Mouse (Mus musculus): Measurements from ENCODE around the gene Rgl2. TPM values are rescaled to one million over a fixed set of nuclear protein-coding genes. Genes with fewer than 3 reads are reported as not detected.
"Not testable (repeated sequence)": the region's sequence is repeated elsewhere in the genome, so short reads cannot be mapped to it uniquely, and the experiment has no call there.

Rgl2 gene
- total RNA-seq (2021): 10 to 100 TPM; 54.7 to 58.6 TPM
- long read RNA-seq, experiment 1, transcript Rgl2-201 (18 exons, 3,252 nt): major isoform, 34 of 56 reads
- long read RNA-seq, experiment 1, partial matches to known transcripts: 8 of 56 reads
- long read RNA-seq, experiment 1, other reads (novel, unspliced or antisense): 14 of 56 reads
- long read RNA-seq, experiment 2, transcript Rgl2-201 (18 exons, 3,252 nt): major isoform, 47 of 74 reads
- long read RNA-seq, experiment 2, partial matches to known transcripts: 11 of 74 reads
- long read RNA-seq, experiment 2, other reads (novel, unspliced or antisense): 16 of 74 reads

GRCm38 (mm10) chr17:33929371-33930279 is at the start of gene Rgl2:
Gene Rgl2, plus strand, starts transcription at chr17:33929543.
- peak; percentile 94 to 96 for DNase-seq
- intact Hi-C loops (cut with DNase I): no loop called here

GRCm38 (mm10) chr17:33884320-33884719 is 45.0 kb upstream of the Rgl2 start:
- intact Hi-C loops (cut with DNase I); DNase-seq: not testable (repeated sequence)

GRCm38 (mm10) chr17:33887802-33888201 is 41.5 kb upstream of the Rgl2 start:
- intact Hi-C loops (cut with DNase I); DNase-seq: not testable (repeated sequence)

DNA sequence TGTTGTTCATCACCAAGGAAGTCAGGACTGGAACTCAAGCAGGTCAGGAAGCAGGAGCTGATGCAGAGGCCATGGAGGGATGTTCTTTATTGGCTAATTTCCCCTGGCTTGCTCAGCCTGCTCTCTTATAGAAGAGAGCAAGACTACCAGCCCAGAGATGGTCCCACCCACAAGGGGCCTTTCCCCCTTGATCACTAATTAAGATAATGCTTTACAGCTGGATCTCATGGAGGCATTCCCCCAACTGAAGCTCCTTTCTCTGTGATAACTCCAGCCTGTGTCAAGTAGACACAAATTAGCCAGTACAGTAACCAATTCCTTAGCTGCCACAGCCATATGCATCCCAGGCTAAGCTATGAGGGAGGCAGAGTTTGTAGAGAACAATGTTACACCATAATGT is 41.1 kb upstream of the Rgl2 start:
- DNase-seq; intact Hi-C loops (cut with DNase I): not testable (repeated sequence)

- intact Hi-C loops (cut with DNase I); DNase-seq: not testable (repeated sequence)
These were observed 39.3 kb upstream of the Rgl2 start for GRCm38 (mm10) chr17:33889941-33890532.

DNA sequence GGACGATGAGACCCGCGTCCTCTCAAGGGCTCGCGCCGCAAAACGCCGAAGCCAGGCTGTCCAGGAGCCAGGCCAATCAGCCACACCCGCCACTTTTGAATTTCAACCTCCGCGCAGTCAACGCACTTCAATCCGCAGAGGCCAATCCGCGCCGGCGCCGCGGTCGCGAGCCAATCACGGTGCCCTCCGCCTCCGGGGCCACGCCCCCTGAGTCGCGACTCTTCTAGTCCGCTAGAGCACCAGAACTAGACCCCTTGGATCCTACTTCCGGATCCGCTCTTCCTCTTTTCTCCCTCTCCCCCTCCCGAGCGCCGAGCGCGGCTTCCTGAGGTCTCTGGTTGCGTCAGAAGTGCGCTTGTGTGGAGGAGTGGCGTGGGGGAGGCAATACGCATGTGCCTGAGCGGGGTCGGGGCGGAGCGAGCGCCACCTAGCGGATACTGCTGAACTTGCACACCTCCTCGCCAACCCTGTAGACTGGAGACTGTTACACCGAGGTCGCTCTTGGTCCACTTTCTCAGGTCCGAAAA is 38.7 kb upstream of the Rgl2 start, which contains the start of gene Kifc1:
Gene Kifc1 (minus strand): TSS at position 129 of the 527 bp plus-strand sequence.
- peak; percentile 99 for DNase-seq
- intact Hi-C loops (cut with DNase I): no loop called here

GRCm38 (mm10) chr17:33891357-33891756 is 38.0 kb upstream of the Rgl2 start:
- intact Hi-C loops (cut with DNase I): no loop called here
- DNase-seq: no peak

DNA sequence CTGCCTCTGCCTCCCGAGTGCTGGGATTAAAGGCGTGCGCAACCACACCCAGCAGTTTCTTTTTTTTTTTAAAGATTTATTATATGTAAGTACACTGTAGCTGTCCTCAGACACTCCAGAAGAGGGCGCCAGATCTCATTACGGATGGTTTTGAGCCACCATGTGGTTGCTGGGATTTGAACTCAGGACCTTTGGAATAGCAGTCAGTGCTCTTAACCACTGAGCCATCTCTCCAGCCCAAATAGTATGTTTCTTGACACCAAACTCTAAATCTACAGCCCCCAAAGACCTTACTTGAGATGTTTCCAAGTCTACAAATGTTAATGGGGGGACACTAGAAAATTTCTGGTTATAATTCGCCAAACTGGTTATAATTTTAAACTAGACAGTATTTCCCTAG is 37.5 kb upstream of the Rgl2 start:
- intact Hi-C loops (cut with DNase I); DNase-seq: not testable (repeated sequence)

DNA sequence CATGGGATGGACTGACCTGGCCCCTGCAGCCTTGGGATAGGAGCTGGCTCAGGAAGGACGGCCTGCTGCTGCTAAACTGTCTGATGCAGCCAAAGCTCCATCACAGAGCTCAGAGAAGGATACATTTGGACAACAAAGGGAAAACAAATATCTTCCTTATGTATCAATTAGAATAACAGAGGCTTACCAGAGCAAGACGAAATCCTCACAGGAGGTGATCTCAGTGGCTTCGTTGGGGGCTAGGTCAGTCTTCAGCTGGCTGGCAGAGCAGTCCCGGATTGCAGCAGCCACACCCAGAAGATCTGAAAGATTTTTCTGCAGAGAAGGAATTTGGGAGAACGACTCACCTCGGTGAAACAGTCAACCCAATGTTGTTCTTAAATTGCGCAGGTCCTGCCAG is 36.9 kb upstream of the Rgl2 start:
- DNase-seq: no peak
- intact Hi-C loops (cut with DNase I): no loop called here

GRCm38 (mm10) chr17:33893011-33893410 is 36.3 kb upstream of the Rgl2 start:
- DNase-seq; intact Hi-C loops (cut with DNase I): not testable (repeated sequence)

- DNase-seq: peak in 1 of 2 experiments; percentile 55
These were observed 32.1 kb upstream of the Rgl2 start for GRCm38 (mm10) chr17:33897114-33897794.

DNA sequence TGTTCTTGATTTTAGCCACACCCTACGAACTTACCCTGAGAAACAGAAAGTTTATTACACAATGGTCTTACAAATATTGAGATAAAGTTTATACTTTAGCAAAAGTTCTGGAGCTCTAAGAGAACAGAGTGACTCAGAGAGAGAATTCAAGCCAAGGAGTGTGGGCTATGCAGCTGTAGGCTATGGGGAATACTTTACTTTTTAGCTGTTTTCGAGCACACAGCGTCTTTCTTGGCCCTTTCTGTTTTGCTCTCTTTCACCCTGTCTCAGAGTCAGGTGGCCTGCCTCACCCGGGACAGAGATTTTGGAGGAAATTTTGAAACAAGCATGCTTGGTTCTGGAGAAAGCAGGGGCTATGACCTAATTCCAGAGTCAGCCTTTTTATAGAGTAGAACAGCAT is 31.1 kb upstream of the Rgl2 start:
- intact Hi-C loops (cut with DNase I): loop anchor here (1.0 kb wide), 1 partner anchor 23 kb away; no protein-coding TSS in a partner anchor
- DNase-seq: not testable (repeated sequence)

More at GRCm38 (mm10) chr17:33897114-33897794, 32.1 kb upstream of the Rgl2 start:
- intact Hi-C loops (cut with DNase I): no loop called here

GRCm38 (mm10) chr17:33899642-33900041 is 29.7 kb upstream of the Rgl2 start:
- no peak for DNase-seq
- intact Hi-C loops (cut with DNase I): no loop called here

- intact Hi-C loops (cut with DNase I): no loop called here
These were observed 28.9 kb upstream of the Rgl2 start for GRCm38 (mm10) chr17:33900281-33900988.

GRCm38 (mm10) chr17:33900989-33901314 is 28.4 kb upstream of the Rgl2 start:
- DNase-seq: no peak
- intact Hi-C loops (cut with DNase I): no loop called here

More at GRCm38 (mm10) chr17:33900281-33900988, 28.9 kb upstream of the Rgl2 start:
- no peak for DNase-seq

- no peak for DNase-seq
These were observed 27.7 kb upstream of the Rgl2 start for GRCm38 (mm10) chr17:33901653-33902052.

DNA sequence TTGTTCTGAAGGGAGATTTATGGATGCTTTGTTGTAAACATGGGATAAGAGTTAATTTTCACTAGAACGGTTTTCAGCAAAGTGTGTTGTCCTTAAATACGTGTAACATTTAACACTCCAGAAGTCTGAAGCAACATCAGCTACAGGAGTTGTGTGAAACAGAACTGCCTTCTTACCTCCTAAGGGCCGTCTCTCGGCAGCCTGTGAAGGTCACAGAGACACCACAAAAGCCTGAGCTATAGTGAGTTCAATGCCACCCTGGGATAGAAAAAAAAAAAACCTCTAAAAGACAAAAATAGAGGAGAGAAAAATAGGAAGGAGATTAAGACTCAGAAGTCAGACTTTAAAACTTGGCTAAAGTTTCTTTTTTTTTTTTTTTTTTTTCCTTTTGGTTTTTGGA is 27.3 kb upstream of the Rgl2 start:
- intact Hi-C loops (cut with DNase I): no loop called here
- DNase-seq: no peak

More at GRCm38 (mm10) chr17:33901653-33902052, 27.7 kb upstream of the Rgl2 start:
- intact Hi-C loops (cut with DNase I): no loop called here

- intact Hi-C loops (cut with DNase I): no loop called here
- DNase-seq: no peak
These were observed 26.9 kb upstream of the Rgl2 start for GRCm38 (mm10) chr17:33902491-33902890.

GRCm38 (mm10) chr17:33903911-33904651 is 25.3 kb upstream of the Rgl2 start:
- intact Hi-C loops (cut with DNase I); DNase-seq: not testable (repeated sequence)

Measured in heart, postnatal 14 days (tissue).